Mouse (Mus musculus): ENCODE results near the gene Gstz1.
"Not testable (repeated sequence)": the region's sequence is repeated elsewhere in the genome, so short reads cannot be mapped to it uniquely, and the experiment has no call there.

The Gstz1 gene

DNA sequence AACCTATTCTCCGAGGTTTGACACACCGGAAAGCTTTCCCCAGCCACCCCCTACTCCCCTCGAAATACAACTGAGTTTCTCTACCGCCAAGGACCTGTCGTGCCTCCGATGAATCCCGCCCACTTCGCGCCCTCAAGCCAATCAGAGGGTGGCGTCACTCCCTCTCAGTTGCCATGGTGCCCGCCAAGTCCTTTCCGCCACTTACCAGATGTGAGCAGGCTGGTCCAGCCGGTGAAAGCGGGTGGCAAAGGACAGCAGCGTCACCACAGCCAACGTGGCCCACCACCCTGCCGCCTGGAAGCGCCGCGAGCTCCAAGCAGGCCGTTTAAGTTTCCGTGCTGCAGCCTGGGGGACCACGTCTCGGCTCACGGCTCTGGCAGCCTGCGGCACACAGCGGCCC, at the start of gene Gstz1:
TSS of gene Gstz1 (plus strand) at position 200 of the 400 bp plus-strand sequence.
- DNase-seq (ENCODE audit: low spot score in 2 of 2), result peak; percentile 78 to 86

DNA sequence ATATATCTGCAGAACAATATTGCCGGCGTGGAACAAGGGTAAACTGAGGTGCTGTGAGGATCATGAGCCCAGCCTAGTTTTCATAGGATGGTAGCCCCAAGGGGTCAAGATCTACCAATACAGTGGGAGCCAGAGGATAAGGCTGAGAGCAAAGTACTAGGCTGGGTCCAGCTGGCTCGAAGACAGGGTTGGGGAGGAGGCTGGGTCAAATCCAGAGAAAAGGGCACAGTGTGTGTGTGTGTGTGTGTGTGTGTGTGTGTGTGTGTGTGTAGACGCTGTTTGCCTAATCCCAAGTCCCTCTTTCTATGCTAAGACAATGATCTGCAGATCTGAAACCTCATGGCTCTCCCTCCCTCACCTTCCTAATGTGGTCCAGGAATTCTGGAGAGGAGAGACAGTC, 46.6 kb upstream of the Gstz1 start:
- DNase-seq (ENCODE audit: low spot score in 2 of 2), result no peak

DNA sequence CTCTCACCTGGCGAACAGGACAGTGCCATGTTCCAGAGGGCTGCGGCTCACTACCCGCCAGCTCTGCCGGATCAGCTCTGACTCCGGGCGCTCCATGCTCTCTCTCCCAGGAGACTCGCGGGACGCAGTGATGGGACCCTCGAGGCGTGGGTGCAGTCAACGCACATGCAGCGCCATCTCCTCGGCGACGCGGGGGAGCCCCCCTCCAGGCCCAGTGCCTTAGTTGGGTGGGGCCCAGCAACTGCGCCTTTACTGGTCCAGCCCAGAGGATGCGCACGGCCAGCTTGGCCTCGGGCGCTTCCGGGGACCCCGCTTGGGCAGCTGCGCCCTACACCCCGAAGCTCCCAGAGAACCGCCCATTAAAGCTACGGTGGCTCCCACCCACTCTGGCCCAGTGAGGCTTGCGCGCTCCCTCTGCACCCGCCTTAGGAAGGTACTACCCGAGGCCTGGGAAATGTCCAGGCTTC, 44.8 kb upstream of the Gstz1 start, which contains the start of gene Ngb:
TSS of gene Ngb (minus strand) at position 375 of the 467 bp plus-strand sequence.
- no peak for DNase-seq (ENCODE audit: low spot score in 2 of 2)

DNA sequence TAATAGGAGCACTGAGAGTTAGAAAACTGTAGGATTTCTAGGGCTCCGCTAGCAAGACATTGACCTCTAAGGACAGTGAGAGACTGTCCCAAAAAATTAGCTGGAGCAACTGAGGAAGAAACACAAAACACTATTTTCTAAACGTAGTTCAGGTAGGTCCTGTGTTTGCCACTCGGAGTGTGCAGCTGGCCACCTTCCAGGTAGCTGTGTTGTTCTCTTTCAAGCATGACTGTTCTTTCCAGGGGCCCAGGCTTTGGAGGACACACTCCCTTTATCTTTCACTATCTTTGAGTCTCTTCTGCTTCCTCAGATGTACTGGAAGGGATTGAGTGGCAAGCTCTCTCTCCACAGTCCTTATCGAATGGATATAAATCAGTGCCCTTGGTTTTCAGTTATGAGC, 43.5 kb upstream of the Gstz1 start:
- DNase-seq (ENCODE audit: low spot score in 2 of 2), result no peak

DNA sequence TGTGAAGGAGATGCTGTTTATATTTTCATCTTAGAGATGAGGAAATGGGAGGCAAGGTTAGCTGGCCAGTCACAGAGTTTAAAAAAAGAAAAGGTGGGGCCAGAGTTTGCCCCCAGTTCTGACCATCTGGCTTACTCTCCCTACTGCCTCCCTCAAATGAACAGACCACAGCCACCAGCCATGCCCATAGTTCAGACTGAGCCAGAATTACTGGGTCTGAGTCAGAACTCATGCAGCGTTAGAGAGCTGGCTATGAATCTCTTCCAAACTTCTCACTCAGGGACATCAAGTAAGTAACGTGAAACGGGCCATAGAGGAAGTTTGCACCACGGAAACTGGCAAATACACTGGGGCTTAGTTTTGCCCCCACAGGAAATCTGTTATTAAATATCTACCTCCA, 42.2 kb upstream of the Gstz1 start:
- no peak for DNase-seq (ENCODE audit: low spot score in 2 of 2)

DNA sequence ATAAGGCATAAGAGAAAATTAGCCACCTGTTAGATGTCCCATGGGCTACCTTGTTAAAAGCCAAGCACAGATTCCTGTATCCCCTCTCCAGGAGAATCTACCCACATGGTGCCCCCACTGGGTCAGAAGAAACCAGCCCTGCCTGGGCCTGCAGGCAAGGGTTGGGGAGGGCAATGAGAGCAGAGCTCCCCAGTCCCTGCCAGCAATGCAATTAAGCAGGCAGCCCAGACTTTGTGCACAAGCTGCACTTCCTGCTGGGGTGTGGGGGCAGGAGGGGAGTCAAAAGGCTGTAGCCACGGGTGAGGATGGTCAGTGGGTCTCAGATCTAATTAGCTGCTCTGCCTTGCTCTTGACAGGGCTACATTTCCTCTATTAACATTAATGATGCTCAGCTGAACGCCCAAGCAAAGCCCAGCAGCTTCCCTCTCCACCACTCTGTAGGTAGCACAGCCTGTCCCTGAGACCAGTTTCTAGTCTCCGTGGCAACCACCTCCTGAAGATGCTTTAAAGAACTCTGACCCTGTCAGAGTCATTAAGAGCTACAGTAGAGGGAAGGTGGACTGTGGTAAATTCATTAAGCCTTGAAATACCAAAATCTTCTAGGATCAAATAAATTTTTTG, 39.5 kb upstream of the Gstz1 start:
- DNase-seq (ENCODE audit: low spot score in 2 of 2), result no peak

DNA sequence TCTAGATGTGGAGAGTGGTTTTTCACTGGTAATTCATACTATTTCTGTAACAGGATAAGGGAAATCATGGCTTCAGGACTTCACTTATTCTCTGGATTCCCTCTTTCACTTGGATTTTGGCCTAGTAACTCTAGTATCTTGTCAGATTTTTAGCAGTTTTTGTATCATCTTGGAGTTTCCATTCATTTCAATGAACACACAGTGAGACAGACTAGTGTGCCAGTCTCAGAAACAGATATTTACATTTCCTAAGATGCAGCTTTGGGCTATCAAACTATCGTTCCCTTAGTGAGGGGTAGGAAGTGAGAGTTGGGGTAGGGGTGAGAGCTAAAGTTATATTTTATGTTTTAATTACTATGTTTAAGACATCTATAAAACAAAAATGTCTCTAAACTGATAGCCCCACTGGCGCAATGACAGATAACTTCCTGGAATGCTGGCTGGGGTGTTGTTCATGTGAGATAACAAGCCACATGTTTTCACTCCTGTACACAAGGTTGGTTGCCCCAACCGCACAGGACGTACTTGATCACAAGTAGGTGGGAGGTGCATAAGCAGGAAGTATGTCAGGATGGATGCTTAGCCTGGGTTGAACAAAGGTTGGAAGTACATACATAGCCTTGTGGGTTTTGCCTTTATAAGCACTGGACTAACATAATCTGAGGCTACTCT, 24.9 kb upstream of the Gstz1 start:
- no peak for DNase-seq (ENCODE audit: low spot score in 2 of 2)

DNA sequence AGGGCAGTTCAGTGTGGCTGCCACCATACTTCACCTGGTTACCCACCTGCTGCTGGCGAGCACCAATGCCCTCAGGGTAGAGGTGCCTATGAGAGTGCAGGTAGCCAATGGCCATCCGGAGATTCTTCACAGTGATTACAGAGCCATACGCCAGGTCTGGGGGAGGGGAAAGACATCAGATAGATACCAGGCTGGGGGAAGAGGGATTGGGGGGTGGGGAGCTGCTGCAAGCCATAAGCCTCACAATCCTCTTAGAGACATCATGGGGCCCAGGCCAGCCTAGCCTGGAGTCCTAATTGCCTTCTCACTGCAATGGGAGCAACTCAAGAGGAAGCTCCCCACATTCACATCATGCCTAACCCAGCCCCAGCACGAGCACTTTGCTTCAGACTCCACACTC, 19.7 kb upstream of the Gstz1 start:
- DNase-seq (ENCODE audit: low spot score in 2 of 2), result no peak

DNA sequence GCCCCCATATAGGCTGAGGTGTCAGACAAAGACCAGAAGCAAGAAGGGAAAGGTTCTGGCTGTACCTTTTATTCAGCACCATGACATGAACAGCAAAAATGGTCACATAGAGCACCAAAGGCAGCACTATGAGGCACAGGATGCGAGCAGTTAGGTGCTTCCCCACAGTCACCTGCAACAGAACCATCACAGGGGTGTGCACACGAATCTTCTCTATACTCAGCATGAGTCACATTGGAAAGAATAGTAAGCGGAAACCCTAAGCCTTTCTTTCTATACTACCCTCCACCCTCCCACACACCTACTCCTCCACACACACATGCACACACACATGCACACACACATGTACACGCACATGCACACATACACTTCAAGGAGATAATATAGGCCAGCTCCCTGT, 16.7 kb upstream of the Gstz1 start:
- DNase-seq (ENCODE audit: low spot score in 2 of 2), result no peak

DNA sequence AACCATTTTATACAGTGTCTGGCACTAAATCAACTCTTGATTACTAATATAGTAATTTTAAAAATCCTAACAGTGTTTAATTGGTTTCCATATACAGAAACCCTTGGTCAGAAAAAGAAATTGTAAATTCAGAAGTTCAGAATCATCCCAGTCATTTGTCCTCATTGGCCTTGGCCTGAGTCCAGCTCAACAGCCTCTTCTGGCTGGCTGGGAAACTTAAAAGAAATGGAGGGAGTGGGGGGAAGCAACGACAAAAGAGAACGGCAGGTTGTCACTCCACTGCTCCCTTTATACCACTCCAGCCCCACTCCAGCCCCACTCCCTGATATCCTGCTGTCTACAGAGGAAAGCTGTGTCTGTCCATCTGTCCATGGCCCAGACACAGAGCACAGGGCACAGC, 15.8 kb upstream of the Gstz1 start:
- DNase-seq (ENCODE audit: low spot score in 2 of 2), result no peak

DNA sequence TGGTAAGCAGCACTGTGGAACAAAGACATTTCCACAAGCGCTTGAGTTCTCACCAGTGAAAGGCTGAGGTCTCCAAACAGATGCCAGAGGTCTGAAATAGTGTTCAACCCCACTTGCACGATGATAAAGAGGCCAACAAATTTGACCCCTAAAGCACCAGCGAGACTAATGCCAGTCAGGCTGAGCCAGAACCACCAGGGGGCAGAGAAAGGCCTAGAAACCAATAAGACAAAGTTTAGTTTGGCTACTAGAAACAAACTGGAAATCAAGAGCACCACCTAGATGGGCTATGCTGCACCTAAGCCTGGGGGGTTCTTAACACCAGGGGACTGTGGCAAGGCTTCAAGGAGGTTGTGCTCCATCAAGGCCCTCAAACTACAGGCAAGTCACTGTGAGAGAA, 15.3 kb upstream of the Gstz1 start:
- peak in 1 of 2 experiments; percentile 28 for DNase-seq (ENCODE audit: low spot score in 2 of 2)

DNA sequence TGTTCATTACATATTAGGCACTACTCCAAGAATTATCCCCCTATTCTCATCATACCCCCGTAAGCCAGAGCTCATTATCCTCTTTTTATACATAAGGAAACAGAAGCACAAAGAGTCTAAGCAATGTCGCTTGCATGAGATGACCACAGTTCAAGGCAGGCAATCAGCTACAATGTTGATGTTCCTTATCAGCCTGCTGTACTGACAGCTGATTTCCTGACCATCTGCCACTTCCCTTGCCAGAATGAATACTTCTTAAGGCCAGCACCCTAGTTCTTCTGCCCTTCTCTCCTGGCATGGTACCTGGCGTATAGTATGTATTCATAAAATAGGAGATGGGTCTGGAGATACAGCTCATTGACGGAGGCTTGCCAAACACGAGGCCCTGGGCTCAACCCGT, 14.8 kb upstream of the Gstz1 start:
- DNase-seq (ENCODE audit: low spot score in 2 of 2), result no peak

DNA sequence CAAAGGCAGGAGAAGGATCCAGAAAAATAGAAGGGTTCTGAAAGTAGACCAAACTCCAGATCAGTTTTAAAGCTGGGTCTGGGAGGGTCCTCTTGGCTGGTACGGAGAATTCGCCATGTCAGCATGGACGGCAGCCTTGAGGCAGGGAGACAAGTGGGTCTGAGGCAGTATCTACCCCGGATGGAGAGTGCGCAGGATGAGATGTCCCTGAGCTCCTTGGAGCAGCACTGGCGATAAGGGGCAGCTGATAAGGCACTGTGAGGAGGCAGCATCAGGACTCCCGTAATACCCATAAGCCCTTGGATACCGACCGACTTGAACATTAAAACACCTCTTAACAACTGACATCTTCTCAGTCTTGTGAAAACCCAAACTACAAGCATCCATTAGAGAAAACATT, 14.2 kb upstream of the Gstz1 start:
- DNase-seq (ENCODE audit: low spot score in 2 of 2), result no peak

DNA sequence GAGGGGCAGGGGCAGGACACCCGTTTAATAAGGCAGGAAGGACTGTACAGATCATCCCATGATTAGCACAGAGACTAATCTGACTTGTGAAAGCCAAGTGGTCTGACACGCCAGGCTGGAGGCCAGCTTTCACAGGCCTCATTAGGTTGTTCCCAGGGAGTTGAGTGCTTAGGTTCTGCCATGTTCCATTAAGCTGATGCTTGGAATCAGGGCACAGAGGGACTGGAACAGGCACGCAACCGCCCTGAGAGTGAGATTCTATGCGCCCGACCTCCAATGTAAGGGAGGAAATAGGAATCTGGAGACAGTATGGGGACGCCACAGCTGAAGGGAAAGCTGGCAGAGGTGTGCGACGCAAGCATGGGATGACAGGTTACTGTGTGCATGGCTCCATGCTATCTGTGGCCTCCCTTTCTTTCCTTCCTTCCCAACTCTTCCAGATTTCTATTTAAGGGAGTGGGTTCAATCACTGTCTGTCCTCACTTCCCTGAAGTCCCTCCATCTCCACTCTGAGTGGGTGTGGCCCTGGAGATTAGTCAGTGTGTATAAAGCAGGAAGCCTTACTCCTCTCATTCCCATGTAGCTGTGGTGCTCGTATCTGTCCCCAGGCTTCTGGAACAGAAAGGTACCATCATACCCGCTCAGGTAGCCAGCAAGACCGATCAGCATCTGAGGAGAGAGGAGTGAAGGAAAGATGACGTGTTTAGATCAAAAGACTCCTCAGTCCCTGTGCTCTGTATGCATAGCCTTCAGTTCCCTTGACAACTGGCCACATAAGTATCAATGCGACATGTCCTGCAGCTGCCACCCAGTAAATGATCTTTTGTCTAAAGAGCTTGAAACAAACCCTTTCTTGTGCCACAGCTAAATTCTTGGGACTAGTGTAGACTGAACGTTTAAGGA, 9.3 kb upstream of the Gstz1 start:
- DNase-seq (ENCODE audit: low spot score in 2 of 2), result no peak

DNA sequence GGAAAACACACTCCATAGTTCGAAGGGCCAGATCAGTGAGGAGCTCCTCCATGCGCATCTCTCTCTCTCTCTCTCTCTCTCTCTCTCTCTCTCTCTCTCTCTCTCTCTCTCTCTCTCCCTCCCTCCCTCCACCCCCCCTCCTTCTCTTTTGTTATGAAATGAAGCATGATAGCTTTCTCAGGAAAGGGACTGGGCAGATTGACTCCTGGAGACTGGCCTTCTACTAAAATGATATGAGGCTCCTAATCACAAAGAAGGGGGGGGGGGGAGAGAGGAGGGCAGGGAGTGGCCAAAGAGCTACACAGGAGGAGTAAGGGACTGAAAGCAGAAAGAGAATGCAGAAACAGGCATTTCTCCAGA, 8.6 kb upstream of the Gstz1 start:
- DNase-seq (ENCODE audit: low spot score in 2 of 2), result no peak

DNA sequence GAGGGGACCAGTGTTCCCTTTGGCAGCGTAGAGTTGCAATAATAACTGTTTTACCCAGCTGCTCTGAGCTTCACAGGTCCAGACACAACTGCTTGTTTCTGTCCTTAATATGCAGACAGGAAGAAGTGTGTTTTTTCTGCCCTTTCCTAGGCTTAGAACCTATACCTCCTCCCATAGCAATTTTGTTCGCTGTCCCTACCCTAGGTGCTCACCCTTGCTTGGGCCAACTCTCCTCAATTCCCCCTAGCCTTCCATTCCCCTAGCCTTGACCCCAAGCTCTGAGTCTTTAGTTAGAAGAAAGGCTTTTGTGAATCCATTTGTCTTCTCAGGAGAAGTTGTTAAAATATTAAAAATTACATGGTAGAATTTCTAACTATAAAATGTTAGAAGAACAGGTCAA, 8.2 kb upstream of the Gstz1 start:
- DNase-seq (ENCODE audit: low spot score in 2 of 2), result no peak

DNA sequence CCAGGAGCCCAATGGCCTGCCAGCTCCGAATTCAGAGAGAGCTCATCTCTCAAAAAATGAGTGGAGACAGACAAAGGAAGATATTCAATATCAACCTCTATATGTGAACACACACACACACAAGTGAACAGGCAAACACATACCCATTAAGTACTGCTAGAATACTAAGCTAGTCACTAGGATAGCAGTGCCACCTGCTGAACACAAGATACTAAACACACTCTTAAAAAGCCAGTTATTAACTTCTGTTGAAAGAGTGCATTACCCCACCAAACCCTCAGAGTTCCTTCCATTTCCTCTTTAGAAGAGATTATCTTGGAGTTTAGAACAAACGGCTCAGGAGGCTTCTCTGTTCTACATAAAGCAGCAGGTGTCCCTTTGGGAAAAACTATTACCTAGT, 4.8 kb upstream of the Gstz1 start:
- DNase-seq (ENCODE audit: low spot score in 2 of 2), result no peak

DNA sequence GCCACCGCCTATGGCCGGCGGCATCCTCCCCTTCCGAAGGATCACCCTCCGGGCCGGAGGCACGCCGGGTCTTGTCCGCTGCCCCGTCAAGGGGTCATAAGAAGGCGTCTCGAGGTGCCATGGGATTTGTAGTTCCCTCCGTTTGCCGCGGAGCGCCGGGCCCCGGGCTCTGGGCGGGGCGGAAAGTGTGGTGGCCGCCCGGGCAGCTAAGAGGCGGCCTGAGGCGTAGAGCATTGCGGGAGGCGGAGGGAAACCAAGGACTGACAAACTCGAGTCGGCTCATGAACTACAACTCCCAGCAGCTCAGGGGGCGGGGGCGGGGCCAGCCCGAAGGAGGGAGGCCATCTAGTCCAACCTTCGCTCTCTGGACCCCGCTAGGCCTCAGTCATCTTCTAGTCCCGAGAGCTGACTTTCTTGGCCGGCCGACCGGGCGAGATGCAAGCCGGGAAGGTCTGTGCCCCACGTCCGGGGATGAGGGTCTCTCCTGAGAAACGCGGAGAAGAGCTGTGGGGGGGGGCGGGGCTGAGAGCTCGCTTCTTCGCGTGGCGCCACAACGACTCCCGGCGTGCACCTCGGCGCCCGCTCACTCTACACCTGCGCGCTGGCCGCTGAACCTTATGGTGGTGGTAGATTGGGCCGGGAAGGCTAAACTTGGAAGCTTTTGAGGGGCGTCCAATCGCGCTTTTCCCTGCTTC, 577 bp downstream of the Gstz1 start, which contains the start of gene Pomt2:
TSS of gene Pomt2 (minus strand) at position 574 of the 695 bp plus-strand sequence.
- DNase-seq (ENCODE audit: low spot score in 2 of 2), result peak; percentile 63 to 82

DNA sequence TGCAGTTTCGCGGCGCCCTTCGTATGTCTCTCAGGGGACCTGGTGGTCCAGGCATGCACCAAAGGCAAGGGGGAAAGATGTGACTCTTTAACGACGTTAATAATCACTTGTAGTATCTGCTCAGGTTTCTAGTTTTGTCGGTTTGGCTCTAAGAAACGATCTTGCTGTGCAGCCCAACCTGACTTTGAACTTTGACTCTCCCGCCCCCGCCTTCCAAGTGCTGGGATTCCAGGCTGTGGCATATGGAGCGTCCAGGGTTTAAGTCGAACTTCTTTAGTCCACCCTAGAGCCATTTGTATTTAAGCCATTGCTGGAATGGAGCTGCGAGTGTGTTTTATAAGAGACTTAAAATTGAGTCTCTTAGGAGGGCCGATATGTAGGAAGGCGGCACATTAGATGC, 1.2 kb downstream of the Gstz1 start:
- no peak for DNase-seq (ENCODE audit: low spot score in 2 of 2)

DNA sequence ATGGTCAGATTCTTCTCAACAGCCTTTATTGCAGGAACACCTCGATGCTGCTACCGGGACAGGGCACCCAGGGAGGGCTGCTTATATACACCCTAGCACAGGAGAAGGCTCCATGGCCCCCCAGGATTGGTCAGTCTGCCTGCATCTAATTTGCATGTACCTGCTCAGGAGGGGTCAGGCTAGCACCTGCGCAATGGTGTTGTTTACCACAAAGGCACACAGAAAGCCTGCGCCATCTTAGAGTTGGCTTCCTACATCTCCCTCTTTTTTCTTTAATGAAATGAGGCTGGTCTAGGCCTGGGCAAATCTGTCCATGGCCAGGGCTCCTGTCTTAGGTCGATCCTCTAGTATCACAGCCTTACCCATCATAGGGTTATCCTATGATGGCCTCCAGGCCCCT, 2.5 kb downstream of the Gstz1 start:
- DNase-seq (ENCODE audit: low spot score in 2 of 2), result no peak

DNA sequence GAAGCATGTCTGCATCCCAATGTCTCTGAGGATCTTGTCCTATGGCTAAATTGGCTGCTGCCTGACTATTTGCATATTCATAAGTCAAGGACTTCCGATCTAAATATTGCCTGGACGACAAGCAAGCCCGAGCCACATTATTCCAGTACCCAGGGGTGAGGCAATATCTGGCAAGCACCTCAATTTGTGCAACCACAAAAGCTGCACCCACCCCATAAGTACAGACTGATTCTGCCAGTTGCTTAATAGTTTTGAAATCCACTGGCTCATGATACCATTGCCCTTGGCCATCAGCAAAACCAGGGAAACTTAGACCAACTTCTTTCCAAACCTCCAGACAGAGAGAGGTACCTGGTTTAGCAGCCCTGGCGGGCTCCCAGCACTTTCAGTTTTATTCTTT, 7.5 kb downstream of the Gstz1 start:
- not testable (repeated sequence) for DNase-seq (ENCODE audit: low spot score in 2 of 2)

DNA sequence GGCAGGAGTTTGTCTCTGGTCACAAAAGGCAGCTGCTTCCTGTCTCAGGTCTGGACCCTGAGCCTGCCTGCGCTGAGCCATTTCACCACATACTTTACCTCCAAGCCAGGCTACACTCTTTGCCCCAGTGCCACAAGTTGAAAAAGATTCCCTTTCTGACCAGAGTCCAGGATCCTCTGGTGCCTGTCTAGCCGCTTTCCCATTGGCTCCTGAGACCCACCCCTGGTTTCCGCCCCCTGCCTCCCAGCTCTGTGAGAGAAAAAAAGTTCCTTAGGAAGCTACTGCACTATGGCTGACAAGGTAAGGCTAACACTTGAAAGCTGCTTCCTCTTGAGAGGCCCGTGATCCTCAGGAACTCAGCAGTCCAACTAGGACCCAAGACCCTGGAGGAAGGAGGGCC, 10.4 kb downstream of the Gstz1 start:
- no peak for DNase-seq (ENCODE audit: low spot score in 2 of 2)
